Mouse (Mus musculus) gastrocnemius, postnatal 4 days (tissue): ENCODE data around the gene Taf6. TPM values are rescaled to one million over a fixed set of nuclear protein-coding genes. Genes with fewer than 3 reads are reported as not detected.

Source experiments
- DNase-seq, 2 experiments: peaks; one replicate each; pipeline ENCODE4 v3.0.0; 2021 to 2022; ENCODE audit warnings: low spot score in 2 of 2, mixed read lengths in 2 of 2
- microRNA-seq: library from miRNA; unstranded; fragments of <30 nt; microRNA quantifications from one replicate; pipeline ENCODE4 v1.2.0, GENCODE M21; 2021
- total RNA-seq, 2 experiments: library from RNA; stranded (reverse); gene quantifications; 2 replicates each; pipeline ENCODE4 v1.2.3; 2021

Taf6 gene
- total RNA-seq, 2 experiments from 2014 or later = 31.0 to 33.6 TPM

- DNase-seq = peak; percentile 96 to 98
These were observed 15.4 kb downstream of the Taf6 start, which contains the start of the genes Ap4m1 and Mcm7 for GRCm38 (mm10) chr5:138171695-138172491. Gene Ap4m1, plus strand, starts transcription at chr5:138172002. Gene Mcm7, minus strand, starts transcription at chr5:138172422.

- DNase-seq = peak; percentile 96 to 98
These were observed 16.2 kb downstream of the Taf6 start for GRCm38 (mm10) chr5:138170936-138171561.

GRCm38 (mm10) chr5:138165594-138165993 is 21.7 kb downstream of the Taf6 start:
- no peak for DNase-seq

GRCm38 (mm10) chr5:138163610-138164009 is 23.6 kb downstream of the Taf6 start:
- DNase-seq = no peak

GRCm38 (mm10) chr5:138163046-138163445 is 24.2 kb downstream of the Taf6 start:
- no peak for DNase-seq

- peak; percentile 89 to 94 for DNase-seq
These were observed 26.2 kb downstream of the Taf6 start, which contains the start of gene Cops6 for GRCm38 (mm10) chr5:138160842-138161665. Gene Cops6, plus strand, starts transcription at chr5:138161071.

GRCm38 (mm10) chr5:138160224-138160762 is 27.0 kb downstream of the Taf6 start:
- no peak for DNase-seq

- DNase-seq = peak; percentile 48 to 79
These were observed 31.7 kb downstream of the Taf6 start, which contains the start of gene Zfp113 for GRCm38 (mm10) chr5:138155443-138155976. Gene Zfp113, minus strand, starts transcription at chr5:138155744.

GRCm38 (mm10) chr5:138154390-138154789 is 32.9 kb downstream of the Taf6 start:
- DNase-seq = no peak

- no peak for DNase-seq
These were observed 48.7 kb downstream of the Taf6 start for GRCm38 (mm10) chr5:138138585-138138984.

GRCm38 (mm10) chr5:138137935-138138549 is 49.2 kb downstream of the Taf6 start:
- DNase-seq = peak in 1 of 2 experiments; percentile 13

- DNase-seq = no peak
These were observed 50.0 kb downstream of the Taf6 start for GRCm38 (mm10) chr5:138137257-138137656.

- no peak for DNase-seq
These were observed 54.7 kb downstream of the Taf6 start for GRCm38 (mm10) chr5:138132425-138133064.

Small RNAs within 50 kb of the gene (microRNA-seq; reads per million reads assigned to microRNA genes)
- gene Mir106b = 675 reads per million, percentile 71 among the genes with 10 or more reads in this experiment
- gene Mir25 = 350 reads per million, percentile 61 among the genes with 10 or more reads in this experiment
- gene Mir93 = 1,424 reads per million, percentile 79 among the genes with 10 or more reads in this experiment

Other genes starting within 250 kb of the Taf6 start
- 10 to 100 TPM in 1 of 2 experiments, 1 to 10 TPM in 1; 8.1 to 10.3 TPM for gene Gjc3, start 224.4 kb downstream of the Taf6 start, total RNA-seq
- gene Azgp1, start 205.9 kb downstream of the Taf6 start, total RNA-seq = 1 to 10 TPM in 1 of 2 experiments, under 1 TPM in 1; 0.37 to 1.2 TPM
- gene Smok3a, start 166.2 kb downstream of the Taf6 start, total RNA-seq = not detected
- not detected for gene Smok3b, start 166.0 kb downstream of the Taf6 start, total RNA-seq
- not detected for gene Smok3c, start 134.3 kb downstream of the Taf6 start, total RNA-seq
- gene Zkscan1, start 102.4 kb downstream of the Taf6 start, total RNA-seq = 10 to 100 TPM; 18.7 to 19.4 TPM
- gene Zscan21, start 70.5 kb downstream of the Taf6 start, total RNA-seq = 10 to 100 TPM; 19.6 to 23.0 TPM
- 10 to 100 TPM in 1 of 2 experiments, 1 to 10 TPM in 1; 9.9 to 10.3 TPM for gene Zfp113, start 31.7 kb downstream of the Taf6 start, total RNA-seq
- 100 to 1,000 TPM; 141 to 142 TPM for gene Cops6, start 26.4 kb downstream of the Taf6 start, total RNA-seq
- gene Ap4m1, start 15.4 kb downstream of the Taf6 start, total RNA-seq = 10 to 100 TPM; 22.1 to 24.1 TPM
- gene Mcm7, start 15.0 kb downstream of the Taf6 start, total RNA-seq = 10 to 100 TPM; 48.6 to 51.9 TPM
- gene Cnpy4, start within 50 bp of the Taf6 start, total RNA-seq = 10 to 100 TPM; 18.9 to 19.9 TPM
- 1 to 10 TPM; 5.6 to 5.7 TPM for gene Mblac1, start 6.9 kb upstream of the Taf6 start, total RNA-seq
- 1 to 10 TPM; 2.3 to 2.4 TPM for gene Nxpe5, start 38.4 kb upstream of the Taf6 start, total RNA-seq
- gene Lamtor4, start 68.0 kb upstream of the Taf6 start, total RNA-seq = 10 to 100 TPM; 52.9 to 54.9 TPM
- gene BC037034, start 76.6 kb upstream of the Taf6 start, total RNA-seq = 1 to 10 TPM; 8.0 to 9.5 TPM
- gene Gal3st4, start 85.4 kb upstream of the Taf6 start, total RNA-seq = under 1 TPM; 0.36 to 0.69 TPM
- gene Gm43720, start 92.5 kb upstream of the Taf6 start, total RNA-seq = not detected
- 1 to 10 TPM; 1.7 to 3.0 TPM for gene Gpc2, start 92.6 kb upstream of the Taf6 start, total RNA-seq
- gene Stag3, start 92.8 kb upstream of the Taf6 start, total RNA-seq = 1 to 10 TPM in 1 of 2 experiments, under 1 TPM in 1; 0.54 to 1.4 TPM
- not detected for gene Pvrig, start 154.5 kb upstream of the Taf6 start, total RNA-seq